Mouse (Mus musculus): Measurements from ENCODE around the gene Coro7. TPM values are rescaled to one million over a fixed set of nuclear protein-coding genes. Genes with fewer than 3 reads are reported as not detected.

Gene Coro7
- polyA plus RNA-seq, 1 experiment from 2014 or later = 29.1 TPM

DNA sequence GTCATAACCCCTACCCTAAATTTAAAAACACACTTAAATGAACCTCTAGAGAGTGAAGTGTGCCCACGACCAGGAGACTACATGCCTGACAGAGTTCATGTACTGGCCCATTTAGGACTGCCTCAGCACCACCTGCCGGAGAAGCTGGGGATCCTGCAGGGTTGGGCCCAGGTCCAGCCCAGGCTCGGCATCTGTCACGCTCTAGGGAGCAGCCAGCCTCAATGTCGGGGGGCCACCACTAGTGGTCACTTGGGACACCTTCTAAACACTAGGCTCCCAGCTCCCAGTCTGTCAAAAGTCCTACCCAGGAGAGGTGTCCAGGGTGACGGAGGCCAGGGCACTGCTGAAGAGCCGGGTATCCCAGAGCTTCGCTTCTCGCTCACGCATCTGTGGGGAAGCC, 24.9 kb downstream of the Coro7 start:
- no peak overlapping the region for H3K27ac ChIP-seq
- H3K9ac ChIP-seq = no peak overlapping the region
- H3K9me3 ChIP-seq = no peaks in the 10 kb centered on the region
- H3K36me3 ChIP-seq = peaks cover 61% of the 10 kb centered on the region
- ATAC-seq (ENCODE audit: low FRiP score) = no peak
- peaks cover 26% of the 10 kb centered on the region for H3K4me1 ChIP-seq (replicated peaks)
- H3K4me3 ChIP-seq = no peak overlapping the region
- H3K4me2 ChIP-seq = no peak overlapping the region
- 86% methylated on average over 10 of the region's 10 CpGs for WGBS
- no peaks in the 10 kb centered on the region for H3K27me3 ChIP-seq

DNA sequence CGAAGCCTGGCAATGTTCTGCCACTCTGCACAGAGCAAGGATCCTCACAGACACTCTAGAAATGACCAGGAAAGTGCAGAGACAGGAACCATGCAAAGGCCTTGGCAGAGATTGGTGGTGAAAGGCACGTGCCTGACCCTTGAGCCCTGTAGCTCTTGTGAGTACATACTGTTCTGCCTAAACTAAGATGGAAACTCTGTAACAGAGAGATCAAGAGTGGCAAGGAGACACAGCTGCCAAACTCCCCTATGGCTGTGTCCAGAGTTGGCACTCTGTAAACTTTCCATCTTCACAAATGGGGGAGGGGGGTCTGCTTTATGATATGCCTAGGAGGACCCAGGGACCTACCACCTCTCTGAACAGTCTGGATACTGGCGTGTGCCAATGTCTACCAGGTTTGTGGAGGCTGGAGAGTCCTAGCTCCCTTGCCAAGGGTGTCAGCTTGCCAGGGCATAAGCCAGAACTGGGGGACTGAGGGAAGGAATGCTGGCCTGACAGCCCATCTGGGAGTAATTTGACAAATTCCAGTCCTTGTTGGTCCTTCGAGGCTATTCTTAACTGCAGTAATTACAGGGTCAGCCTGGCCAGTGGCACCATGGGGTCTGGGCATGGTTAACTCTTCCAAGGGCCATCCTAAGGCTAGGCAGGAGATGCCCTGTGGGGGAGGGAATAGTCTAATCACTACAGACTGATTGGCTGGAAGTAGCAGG, 26.7 kb downstream of the Coro7 start:
- 80% methylated on average over 4 of the region's 4 CpGs for WGBS
- Histone ChIP-seq H3K27me3 (no peaks in the 10 kb centered on the region), H3K4me1 (replicated peaks) (peaks cover 20% of the 10 kb centered on the region; the same call in 1 of the 2 replicates), H3K9me3 (no peaks in the 10 kb centered on the region), H3K36me3 (peaks cover 79% of the 10 kb centered on the region), H3K4me2 (no peak overlapping the region), H3K4me3 (no peak overlapping the region), H3K9ac (no peak overlapping the region), H3K27ac (no peak overlapping the region)
- ATAC-seq (ENCODE audit: low FRiP score) = no peak

DNA sequence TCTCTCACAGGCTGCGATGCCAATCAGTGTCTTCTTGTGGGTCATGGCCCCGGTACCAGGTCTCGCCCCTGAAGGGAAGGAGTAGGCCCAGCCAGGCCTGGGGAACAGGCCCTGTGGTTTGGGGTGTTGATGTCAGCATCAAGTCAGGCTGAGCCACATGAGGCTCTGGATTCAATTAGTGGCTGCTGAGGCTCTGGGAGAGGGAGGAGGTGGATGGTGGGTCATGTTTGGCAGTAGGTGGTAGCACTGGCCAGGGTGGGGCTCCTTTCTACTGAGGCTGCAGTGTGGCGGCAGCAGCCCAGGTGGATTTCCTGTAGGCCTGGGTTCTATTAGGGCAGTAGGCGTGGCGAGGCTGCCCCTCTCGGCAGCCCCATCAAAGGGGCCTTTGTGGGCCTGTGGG, 28.0 kb downstream of the Coro7 start:
- Histone ChIP-seq H3K4me3 (no peak overlapping the region), H3K36me3 (peaks cover 82% of the 10 kb centered on the region), H3K9ac (no peak overlapping the region), H3K27ac (no peak overlapping the region), H3K4me2 (no peak overlapping the region), H3K27me3 (no peaks in the 10 kb centered on the region), H3K9me3 (no peaks in the 10 kb centered on the region), H3K4me1 (replicated peaks) (peaks cover 32% of the 10 kb centered on the region)
- no peak for ATAC-seq (ENCODE audit: low FRiP score)
- WGBS = 70% methylated on average over 7 of the region's 7 CpGs

DNA sequence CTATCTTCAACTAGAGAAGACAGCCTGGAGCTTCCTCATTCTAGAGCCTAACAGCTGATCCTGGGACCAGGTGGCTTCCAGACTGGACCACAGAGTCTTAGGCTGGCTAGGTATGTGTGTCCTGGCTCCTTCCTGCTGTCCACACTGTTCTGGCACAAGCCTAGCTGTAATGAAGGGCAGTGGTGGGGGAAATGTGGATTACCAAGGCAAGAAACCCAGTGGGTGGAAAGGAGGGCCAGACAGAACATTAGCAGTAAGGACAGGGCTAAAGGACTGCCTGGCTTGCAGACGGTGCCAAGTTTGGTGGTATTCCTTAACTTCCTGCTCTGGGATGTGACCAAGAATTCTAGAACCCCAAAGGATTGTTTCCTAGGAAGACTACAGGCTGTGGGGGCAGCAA, 28.5 kb downstream of the Coro7 start:
- Histone ChIP-seq H3K27ac (no peak overlapping the region), H3K36me3 (peaks cover 80% of the 10 kb centered on the region), H3K9me3 (no peaks in the 10 kb centered on the region), H3K4me3 (no peak overlapping the region), H3K27me3 (no peaks in the 10 kb centered on the region), H3K4me1 (replicated peaks) (peaks cover 33% of the 10 kb centered on the region), H3K4me2 (no peak overlapping the region), H3K9ac (no peak overlapping the region)
- no peak for ATAC-seq (ENCODE audit: low FRiP score)
- 86% methylated on average over 1 of the region's 1 CpGs for WGBS

DNA sequence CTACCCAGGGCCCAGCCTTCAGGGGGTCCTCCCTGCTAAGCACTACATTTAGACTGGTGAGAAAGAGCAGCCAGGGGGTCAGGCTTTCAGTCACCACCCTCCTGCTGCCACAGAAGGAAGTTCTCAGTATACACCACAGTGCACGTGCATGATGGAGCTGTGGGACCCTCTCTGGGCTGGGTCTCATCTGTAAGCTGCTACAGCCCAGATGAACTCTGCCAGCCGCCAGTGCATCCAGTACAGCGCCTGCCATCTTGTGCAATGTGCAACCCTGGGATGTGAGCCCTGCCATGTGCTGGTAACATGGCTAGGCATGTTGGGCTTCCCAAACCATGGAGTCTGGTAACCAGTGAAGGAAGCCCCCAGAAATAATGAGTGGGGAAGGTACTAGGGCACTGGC, 29.4 kb downstream of the Coro7 start:
- ATAC-seq (ENCODE audit: low FRiP score) = no peak
- peaks cover 71% of the 10 kb centered on the region for H3K36me3 ChIP-seq

DNA sequence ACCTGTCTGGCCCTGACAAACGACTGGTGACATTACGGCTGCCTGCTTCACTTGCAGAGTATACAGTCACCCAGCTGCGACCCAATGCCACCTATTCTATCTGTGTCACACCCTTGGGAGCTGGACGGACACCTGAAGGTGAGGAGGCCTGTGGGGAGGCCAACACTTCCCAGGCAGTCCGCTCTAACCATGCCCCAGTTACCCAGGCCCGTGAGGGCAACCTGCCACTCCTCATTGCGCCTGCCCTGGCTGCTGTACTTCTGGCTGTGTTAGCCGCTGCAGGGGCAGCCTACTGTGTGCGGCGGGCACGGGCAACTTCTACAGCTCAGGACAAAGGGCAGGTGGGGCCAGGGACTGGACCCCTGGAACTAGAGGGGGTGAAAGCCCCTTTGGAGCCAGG, 29.9 kb downstream of the Coro7 start:
- 91% methylated on average over 11 of the region's 11 CpGs for WGBS
- Histone ChIP-seq H3K4me3 (no peak overlapping the region), H3K9me3 (no peaks in the 10 kb centered on the region), H3K36me3 (peaks cover 67% of the 10 kb centered on the region), H3K4me1 (replicated peaks) (peaks cover 28% of the 10 kb centered on the region), H3K27ac (no peak overlapping the region), H3K9ac (no peak overlapping the region), H3K27me3 (no peaks in the 10 kb centered on the region), H3K4me2 (no peak overlapping the region)
- no peak for ATAC-seq (ENCODE audit: low FRiP score)

More for the DNA sequence above, 29.4 kb downstream of the Coro7 start:
- Histone ChIP-seq H3K27me3 (no peaks in the 10 kb centered on the region), H3K27ac (no peak overlapping the region), H3K4me2 (no peak overlapping the region), H3K9me3 (no peaks in the 10 kb centered on the region), H3K4me3 (no peak overlapping the region), H3K4me1 (replicated peaks) (peaks cover 26% of the 10 kb centered on the region), H3K9ac (no peak overlapping the region)
- 86% methylated on average over 3 of the region's 3 CpGs for WGBS

DNA sequence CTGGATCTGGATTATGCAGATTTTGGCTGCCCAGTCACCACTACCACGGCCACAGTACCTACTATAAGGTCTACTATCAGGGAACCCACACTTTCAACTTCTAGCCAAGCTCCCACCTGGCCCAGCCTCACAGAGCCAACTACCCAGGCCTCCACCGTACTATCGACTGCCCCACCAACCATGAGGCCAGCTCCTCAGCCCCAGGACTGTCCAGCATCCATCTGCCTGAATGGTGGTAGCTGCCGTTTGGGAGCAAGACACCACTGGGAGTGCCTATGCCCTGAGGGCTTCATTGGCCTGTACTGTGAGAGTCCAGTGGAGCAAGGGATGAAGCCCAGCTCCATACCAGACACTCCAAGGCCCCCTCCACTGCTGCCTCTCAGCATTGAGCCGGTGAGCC, 30.4 kb downstream of the Coro7 start:
- Histone ChIP-seq H3K27ac (no peak overlapping the region), H3K36me3 (peaks cover 62% of the 10 kb centered on the region), H3K4me2 (no peak overlapping the region), H3K27me3 (no peaks in the 10 kb centered on the region), H3K4me1 (replicated peaks) (peaks cover 32% of the 10 kb centered on the region), H3K9me3 (no peaks in the 10 kb centered on the region), H3K9ac (no peak overlapping the region), H3K4me3 (no peak overlapping the region)
- WGBS = 87% methylated on average over 5 of the region's 5 CpGs
- no peak for ATAC-seq (ENCODE audit: low FRiP score)

DNA sequence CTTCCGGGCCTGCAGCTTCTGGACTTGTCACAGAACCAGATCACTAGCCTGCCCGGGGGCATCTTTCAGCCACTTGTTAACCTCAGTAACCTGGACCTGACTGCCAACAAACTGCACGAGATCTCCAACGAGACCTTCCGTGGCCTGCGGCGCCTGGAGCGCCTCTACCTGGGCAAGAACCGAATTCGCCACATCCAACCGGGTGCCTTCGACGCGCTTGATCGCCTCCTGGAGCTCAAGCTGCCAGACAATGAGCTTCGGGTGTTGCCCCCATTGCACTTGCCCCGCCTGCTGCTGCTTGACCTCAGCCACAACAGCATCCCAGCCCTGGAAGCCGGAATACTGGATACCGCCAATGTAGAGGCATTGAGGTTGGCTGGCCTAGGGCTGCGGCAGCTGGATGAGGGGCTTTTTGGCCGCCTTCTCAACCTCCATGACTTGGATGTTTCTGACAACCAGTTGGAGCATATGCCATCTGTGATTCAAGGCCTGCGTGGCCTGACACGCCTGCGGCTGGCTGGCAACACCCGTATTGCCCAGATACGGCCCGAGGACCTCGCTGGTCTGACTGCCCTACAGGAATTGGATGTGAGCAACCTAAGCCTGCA, 31.1 kb downstream of the Coro7 start:
- Histone ChIP-seq H3K4me3 (no peak overlapping the region), H3K9ac (no peak overlapping the region), H3K4me2 (no peak overlapping the region), H3K27ac (no peak overlapping the region), H3K27me3 (no peaks in the 10 kb centered on the region), H3K4me1 (replicated peaks) (peaks cover 39% of the 10 kb centered on the region), H3K9me3 (no peaks in the 10 kb centered on the region), H3K36me3 (peaks cover 57% of the 10 kb centered on the region)
- no peak for ATAC-seq (ENCODE audit: low FRiP score)
- WGBS = 85% methylated on average over 28 of the region's 28 CpGs

DNA sequence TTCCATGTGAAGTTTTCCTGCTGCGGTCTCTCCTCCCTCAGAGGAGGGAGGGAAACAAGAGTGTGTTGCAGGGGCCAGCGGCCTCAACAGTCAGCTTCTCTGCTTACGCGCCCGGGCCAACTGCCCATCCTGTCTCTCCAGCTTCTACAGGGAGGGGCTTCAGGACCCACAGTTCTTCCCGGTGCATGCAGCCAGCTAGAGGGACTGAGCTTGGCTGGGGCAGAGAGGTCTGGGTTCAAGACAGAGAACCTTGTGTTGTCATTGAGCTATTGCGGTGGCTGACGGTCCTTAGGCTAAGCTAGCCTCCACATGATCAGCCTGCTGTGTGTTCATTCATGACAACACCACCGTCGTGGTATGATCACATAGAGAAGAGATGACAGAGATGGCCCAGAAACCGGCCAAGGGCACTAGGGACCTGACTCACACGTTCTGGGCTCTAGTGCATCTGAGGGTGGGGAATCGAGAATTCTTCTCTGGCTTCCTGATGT, 31.9 kb downstream of the Coro7 start:
- peak overlapping the region; percentile 19; the same call in 1 of the 2 replicates for H3K9ac ChIP-seq
- ATAC-seq (ENCODE audit: low FRiP score) = no peak

DNA sequence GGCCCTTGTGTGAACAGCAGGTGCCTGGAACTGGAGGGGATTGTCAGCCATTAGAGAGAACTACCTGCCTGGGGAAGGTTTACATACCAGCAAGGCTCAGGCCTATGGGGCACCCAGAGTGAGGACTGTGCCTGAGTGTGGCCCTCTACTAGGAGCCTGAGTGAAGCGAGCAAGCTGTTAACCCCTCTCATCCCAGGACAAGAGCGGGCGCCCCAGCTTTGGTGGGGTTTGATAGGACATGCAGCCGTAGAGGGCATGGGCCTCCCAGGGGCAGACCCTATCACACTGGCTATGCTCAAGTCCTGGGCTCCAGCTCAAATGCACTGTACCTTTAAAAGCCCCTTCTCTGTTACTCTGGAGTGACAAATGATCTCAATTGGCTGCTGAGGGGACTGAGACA, 32.7 kb downstream of the Coro7 start:
- 73% methylated on average over 4 of the region's 4 CpGs for WGBS
- H3K4me3 ChIP-seq = no peak overlapping the region

More for the DNA sequence above, 31.9 kb downstream of the Coro7 start:
- H3K36me3 ChIP-seq = peaks cover 52% of the 10 kb centered on the region
- H3K27ac ChIP-seq = peak overlapping the region; percentile 1; the same call in 1 of the 2 replicates
- H3K9me3 ChIP-seq = no peaks in the 10 kb centered on the region
- H3K4me1 ChIP-seq (replicated peaks) = peaks cover 47% of the 10 kb centered on the region
- H3K4me3 ChIP-seq = no peak overlapping the region
- H3K4me2 ChIP-seq = no peak overlapping the region
- WGBS = 77% methylated on average over 13 of the region's 13 CpGs
- H3K27me3 ChIP-seq = no peaks in the 10 kb centered on the region

DNA sequence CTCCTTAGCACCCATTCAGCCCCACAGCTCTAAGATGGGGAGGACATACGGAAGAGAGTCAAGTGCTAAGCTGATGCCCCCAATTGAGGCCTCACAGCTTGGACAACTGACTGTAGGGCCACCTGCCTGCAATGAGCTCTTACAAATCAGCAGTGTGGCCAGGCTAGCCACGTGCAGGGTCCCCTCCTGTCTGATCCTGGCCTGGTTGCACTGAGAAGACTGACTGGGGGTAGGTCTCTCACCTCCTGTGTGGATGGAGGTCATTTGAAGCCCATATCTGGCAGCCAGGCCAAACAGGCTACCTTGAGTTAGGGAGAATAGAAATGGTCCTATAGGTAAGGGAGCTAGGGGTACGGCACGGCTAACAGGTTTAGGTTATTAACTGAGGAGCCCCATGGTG, 33.7 kb downstream of the Coro7 start:
- H3K36me3 ChIP-seq = peaks cover 34% of the 10 kb centered on the region
- H3K27me3 ChIP-seq = no peaks in the 10 kb centered on the region
- ATAC-seq (ENCODE audit: low FRiP score) = no peak
- peaks cover 58% of the 10 kb centered on the region for H3K4me1 ChIP-seq (replicated peaks)
- H3K27ac ChIP-seq = no peak overlapping the region
- H3K9me3 ChIP-seq = no peaks in the 10 kb centered on the region
- H3K4me3 ChIP-seq = no peak overlapping the region
- no peak overlapping the region for H3K9ac ChIP-seq
- WGBS = 86% methylated on average over 4 of the region's 4 CpGs
- H3K4me2 ChIP-seq = no peak overlapping the region

More for the DNA sequence above, 32.7 kb downstream of the Coro7 start:
- Histone ChIP-seq H3K9me3 (no peaks in the 10 kb centered on the region), H3K27me3 (no peaks in the 10 kb centered on the region), H3K36me3 (peaks cover 44% of the 10 kb centered on the region), H3K4me1 (replicated peaks) (peaks cover 53% of the 10 kb centered on the region), H3K27ac (peak overlapping the region; percentile 1; the same call in 1 of the 2 replicates), H3K9ac (peak overlapping the region; percentile 19; the same call in 1 of the 2 replicates), H3K4me2 (no peak overlapping the region)
- ATAC-seq (ENCODE audit: low FRiP score) = no peak

DNA sequence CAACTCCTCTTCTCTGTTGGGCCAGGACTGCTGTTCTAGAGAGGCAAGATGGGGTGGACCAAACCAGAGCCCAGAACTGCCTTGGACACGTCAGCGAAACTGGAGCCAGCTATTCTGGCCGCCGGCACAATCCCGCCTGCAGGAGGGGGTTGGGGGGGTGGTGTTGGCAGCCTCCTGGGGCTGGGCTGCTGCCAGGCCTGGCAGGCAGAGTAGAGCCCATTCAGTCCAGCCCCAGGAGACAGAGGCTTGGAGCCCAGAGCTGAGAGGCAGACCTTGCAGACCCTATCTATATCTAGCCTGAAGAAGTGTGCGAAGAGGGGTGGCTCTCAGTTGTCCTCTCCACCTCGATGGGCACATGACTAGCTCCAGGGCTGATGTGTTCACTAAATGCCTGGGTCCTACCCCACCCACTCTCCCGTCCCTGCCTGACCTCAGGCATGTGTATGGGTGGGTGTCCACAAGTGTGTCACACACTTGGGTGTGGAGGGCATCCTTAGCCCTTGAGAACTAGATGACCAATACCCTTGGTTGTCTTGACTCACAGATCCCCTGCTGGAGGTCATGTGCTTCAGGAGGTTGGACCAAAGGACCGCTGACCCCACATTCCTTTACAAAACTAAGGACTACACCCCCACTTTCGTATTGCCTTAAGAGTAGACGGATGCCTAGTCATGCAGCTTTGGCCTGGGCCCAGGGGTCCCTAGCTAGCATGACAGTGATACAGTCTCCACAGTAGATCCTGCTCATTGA, 35.7 kb downstream of the Coro7 start:
- Histone ChIP-seq H3K27me3 (no peaks in the 10 kb centered on the region), H3K4me1 (replicated peaks) (peaks cover 77% of the 10 kb centered on the region), H3K4me3 (no peak overlapping the region), H3K4me2 (no peak overlapping the region), H3K27ac (peak overlapping the region; percentile 32), H3K36me3 (peaks cover 15% of the 10 kb centered on the region), H3K9ac (no peak overlapping the region), H3K9me3 (no peaks in the 10 kb centered on the region)
- WGBS = 67% methylated on average over 11 of the region's 11 CpGs
- peak; percentile 14; the same call in 1 of the 2 replicates for ATAC-seq (ENCODE audit: low FRiP score)
